Mouse (Mus musculus): ENCODE data around the gene Pofut2. TPM values are rescaled to one million over a fixed set of nuclear protein-coding genes. Genes with fewer than 3 reads are reported as not detected.

Gene Pofut2
- polyA plus RNA-seq, 1 experiment from 2014 or later = 83.9 TPM

GRCm38 (mm10) chr10:77237795-77238580, 21.0 kb upstream of the Pofut2 start:
- Histone ChIP-seq H3K36me3 (ENCODE audit: control insufficient read depth, insufficient read depth, low read length) (no peaks in the 10 kb centered on the region), H3K27ac (replicated peaks; ENCODE audit: low read depth, low read length) (no peak overlapping the region), H3K9me3 (ENCODE audit: control insufficient read depth, low read length) (no peaks in the 10 kb centered on the region), H3K4me1 (ENCODE audit: control insufficient read depth, insufficient read depth, low read length) (no peaks in the 10 kb centered on the region), H3K9ac (ENCODE audit: low read length) (no peak overlapping the region), H3K4me3 (ENCODE audit: low read depth, low read length) (no peak overlapping the region), H3K27me3 (ENCODE audit: control insufficient read depth, insufficient read depth, low read length) (no peaks in the 10 kb centered on the region), H3K4me2 (ENCODE audit: low read depth, severe bottlenecking) (no peak overlapping the region)
- ATAC-seq (ENCODE audit: insufficient number of reproducible peaks, low FRiP score, low TSS enrichment, low read depth) (no peak), DNase-seq (ENCODE audit: low spot score) (no peak)
- 72% methylated on average over 16 of the region's 16 CpGs for WGBS

- DNase-seq (ENCODE audit: low spot score) (no peak), ATAC-seq (ENCODE audit: insufficient number of reproducible peaks, low FRiP score, low TSS enrichment, low read depth) (no peak)
- Histone ChIP-seq H3K9me3 (ENCODE audit: control insufficient read depth, low read length) (no peaks in the 10 kb centered on the region), H3K4me1 (ENCODE audit: control insufficient read depth, insufficient read depth, low read length) (no peaks in the 10 kb centered on the region), H3K27me3 (ENCODE audit: control insufficient read depth, insufficient read depth, low read length) (no peaks in the 10 kb centered on the region), H3K9ac (ENCODE audit: low read length) (no peak overlapping the region), H3K36me3 (ENCODE audit: control insufficient read depth, insufficient read depth, low read length) (no peaks in the 10 kb centered on the region), H3K4me2 (ENCODE audit: low read depth, severe bottlenecking) (no peak overlapping the region), H3K27ac (replicated peaks; ENCODE audit: low read depth, low read length) (no peak overlapping the region), H3K4me3 (ENCODE audit: low read depth, low read length) (no peak overlapping the region)
- 84% methylated on average over 8 of the region's 8 CpGs for WGBS
Observed at GRCm38 (mm10) chr10:77240764-77241163, 18.3 kb upstream of the Pofut2 start.

- ATAC-seq (ENCODE audit: insufficient number of reproducible peaks, low FRiP score, low TSS enrichment, low read depth) (no peak), DNase-seq (ENCODE audit: low spot score) (no peak)
- WGBS = 83% methylated on average over 3 of the region's 3 CpGs
- Histone ChIP-seq H3K27ac (replicated peaks; ENCODE audit: low read depth, low read length) (no peak overlapping the region), H3K9me3 (ENCODE audit: control insufficient read depth, low read length) (no peaks in the 10 kb centered on the region), H3K4me3 (ENCODE audit: low read depth, low read length) (no peak overlapping the region), H3K9ac (ENCODE audit: low read length) (no peak overlapping the region), H3K27me3 (ENCODE audit: control insufficient read depth, insufficient read depth, low read length) (no peaks in the 10 kb centered on the region), H3K4me1 (ENCODE audit: control insufficient read depth, insufficient read depth, low read length) (no peaks in the 10 kb centered on the region), H3K4me2 (ENCODE audit: low read depth, severe bottlenecking) (no peak overlapping the region), H3K36me3 (ENCODE audit: control insufficient read depth, insufficient read depth, low read length) (no peaks in the 10 kb centered on the region)
Observed at GRCm38 (mm10) chr10:77242396-77242795, 16.6 kb upstream of the Pofut2 start.

- WGBS = 92% methylated on average over 14 of the region's 14 CpGs
- no peak for DNase-seq (ENCODE audit: low spot score)
- Histone ChIP-seq H3K9ac (ENCODE audit: low read length) (no peak overlapping the region), H3K27me3 (ENCODE audit: control insufficient read depth, insufficient read depth, low read length) (no peaks in the 10 kb centered on the region), H3K4me1 (ENCODE audit: control insufficient read depth, insufficient read depth, low read length) (no peaks in the 10 kb centered on the region), H3K9me3 (ENCODE audit: control insufficient read depth, low read length) (no peaks in the 10 kb centered on the region), H3K4me2 (ENCODE audit: low read depth, severe bottlenecking) (no peak overlapping the region), H3K27ac (replicated peaks; ENCODE audit: low read depth, low read length) (no peak overlapping the region), H3K36me3 (ENCODE audit: control insufficient read depth, insufficient read depth, low read length) (no peaks in the 10 kb centered on the region), H3K4me3 (ENCODE audit: low read depth, low read length) (no peak overlapping the region)
- no peak for ATAC-seq (ENCODE audit: insufficient number of reproducible peaks, low FRiP score, low TSS enrichment, low read depth)
Observed at GRCm38 (mm10) chr10:77242871-77243270, 16.1 kb upstream of the Pofut2 start.

DNA sequence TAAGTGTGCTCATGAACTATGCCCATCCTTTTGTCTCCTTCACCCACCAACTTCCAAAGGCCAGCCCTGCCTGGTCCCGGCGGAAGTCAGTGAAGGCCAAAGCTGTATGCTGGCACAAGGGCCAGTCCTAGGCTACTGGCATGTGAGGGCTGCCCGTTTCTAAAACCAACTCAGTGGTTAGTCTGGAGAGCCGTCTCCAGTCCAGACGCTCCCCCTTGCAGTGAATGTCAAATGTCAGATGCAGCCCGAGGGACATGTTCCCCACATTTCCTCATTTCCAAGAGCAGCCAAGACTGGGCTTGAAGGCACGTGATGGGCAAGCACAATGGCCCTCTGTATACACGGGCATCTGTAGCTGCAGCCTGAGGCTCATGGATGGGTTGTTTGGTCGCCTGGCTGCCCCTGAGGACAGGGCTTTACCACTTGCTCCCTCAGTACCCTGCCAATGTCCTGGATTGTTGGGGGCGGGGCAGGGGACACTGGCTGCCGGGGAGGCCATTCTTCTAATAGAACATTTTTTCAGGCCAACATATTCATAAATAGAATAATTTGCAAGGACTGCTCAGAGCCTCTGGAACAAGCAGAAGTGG, 15.4 kb upstream of the Pofut2 start:
- Histone ChIP-seq H3K36me3 (ENCODE audit: control insufficient read depth, insufficient read depth, low read length) (no peaks in the 10 kb centered on the region), H3K4me3 (ENCODE audit: low read depth, low read length) (no peak overlapping the region), H3K9me3 (ENCODE audit: control insufficient read depth, low read length) (no peaks in the 10 kb centered on the region), H3K4me2 (ENCODE audit: low read depth, severe bottlenecking) (no peak overlapping the region), H3K4me1 (ENCODE audit: control insufficient read depth, insufficient read depth, low read length) (no peaks in the 10 kb centered on the region), H3K27ac (replicated peaks; ENCODE audit: low read depth, low read length) (no peak overlapping the region), H3K27me3 (ENCODE audit: control insufficient read depth, insufficient read depth, low read length) (no peaks in the 10 kb centered on the region), H3K9ac (ENCODE audit: low read length) (no peak overlapping the region)
- WGBS = 85% methylated on average over 11 of the region's 11 CpGs
- no peak for DNase-seq (ENCODE audit: low spot score)
- ATAC-seq (ENCODE audit: insufficient number of reproducible peaks, low FRiP score, low TSS enrichment, low read depth) = no peak

DNA sequence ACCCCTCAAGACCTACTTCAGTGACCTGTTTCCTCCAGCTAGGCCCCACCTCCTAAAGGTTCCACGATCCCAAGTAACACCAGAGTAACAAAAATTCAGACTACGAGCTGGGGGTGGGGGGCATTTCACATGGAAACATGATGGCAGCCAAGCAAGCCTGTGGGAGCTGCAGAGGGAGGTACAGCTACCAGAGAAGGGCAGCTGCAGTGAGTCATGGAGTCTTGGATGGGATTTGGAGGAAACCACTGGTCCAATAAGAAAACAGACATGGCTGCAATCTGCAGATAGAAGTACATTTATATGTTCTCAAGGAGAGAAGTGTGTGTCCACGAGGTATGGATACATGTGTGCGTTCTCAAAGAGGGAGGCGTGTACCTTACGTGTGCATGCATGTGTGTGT, 14.2 kb upstream of the Pofut2 start:
- Histone ChIP-seq H3K4me3 (ENCODE audit: low read depth, low read length) (no peak overlapping the region), H3K9me3 (ENCODE audit: control insufficient read depth, low read length) (no peaks in the 10 kb centered on the region), H3K4me1 (ENCODE audit: control insufficient read depth, insufficient read depth, low read length) (no peaks in the 10 kb centered on the region), H3K4me2 (ENCODE audit: low read depth, severe bottlenecking) (no peak overlapping the region), H3K27ac (replicated peaks; ENCODE audit: low read depth, low read length) (no peak overlapping the region), H3K9ac (ENCODE audit: low read length) (no peak overlapping the region), H3K27me3 (ENCODE audit: control insufficient read depth, insufficient read depth, low read length) (no peaks in the 10 kb centered on the region), H3K36me3 (ENCODE audit: control insufficient read depth, insufficient read depth, low read length) (no peaks in the 10 kb centered on the region)
- DNase-seq (ENCODE audit: low spot score) (no peak), ATAC-seq (ENCODE audit: insufficient number of reproducible peaks, low FRiP score, low TSS enrichment, low read depth) (no peak)
- WGBS = 90% methylated on average over 6 of the region's 6 CpGs

- H3K27ac ChIP-seq (replicated peaks; ENCODE audit: low read depth, low read length) = no peak overlapping the region
Observed at GRCm38 (mm10) chr10:77247048-77247447, 12.0 kb upstream of the Pofut2 start.

GRCm38 (mm10) chr10:77247707-77248106, 11.3 kb upstream of the Pofut2 start:
- Histone ChIP-seq H3K27me3 (ENCODE audit: control insufficient read depth, insufficient read depth, low read length) (no peaks in the 10 kb centered on the region), H3K9ac (ENCODE audit: low read length) (no peak overlapping the region), H3K4me2 (ENCODE audit: low read depth, severe bottlenecking) (no peak overlapping the region), H3K27ac (replicated peaks; ENCODE audit: low read depth, low read length) (no peak overlapping the region), H3K9me3 (ENCODE audit: control insufficient read depth, low read length) (no peaks in the 10 kb centered on the region), H3K4me3 (ENCODE audit: low read depth, low read length) (no peak overlapping the region), H3K36me3 (ENCODE audit: control insufficient read depth, insufficient read depth, low read length) (no peaks in the 10 kb centered on the region), H3K4me1 (ENCODE audit: control insufficient read depth, insufficient read depth, low read length) (peaks cover 7% of the 10 kb centered on the region; the same call in 1 of the 2 replicates)
- DNase-seq (ENCODE audit: low spot score) (no peak), ATAC-seq (ENCODE audit: insufficient number of reproducible peaks, low FRiP score, low TSS enrichment, low read depth) (no peak)
- WGBS = 75% methylated on average over 7 of the region's 7 CpGs

More at GRCm38 (mm10) chr10:77247048-77247447, 12.0 kb upstream of the Pofut2 start:
- Histone ChIP-seq H3K27me3 (ENCODE audit: control insufficient read depth, insufficient read depth, low read length) (no peaks in the 10 kb centered on the region), H3K9ac (ENCODE audit: low read length) (no peak overlapping the region), H3K36me3 (ENCODE audit: control insufficient read depth, insufficient read depth, low read length) (no peaks in the 10 kb centered on the region), H3K4me3 (ENCODE audit: low read depth, low read length) (no peak overlapping the region), H3K9me3 (ENCODE audit: control insufficient read depth, low read length) (no peaks in the 10 kb centered on the region), H3K4me1 (ENCODE audit: control insufficient read depth, insufficient read depth, low read length) (peaks cover 5% of the 10 kb centered on the region; the same call in 1 of the 2 replicates), H3K4me2 (ENCODE audit: low read depth, severe bottlenecking) (no peak overlapping the region)
- DNase-seq (ENCODE audit: low spot score) (no peak), ATAC-seq (ENCODE audit: insufficient number of reproducible peaks, low FRiP score, low TSS enrichment, low read depth) (no peak)
- WGBS = 81% methylated on average over 5 of the region's 5 CpGs
